Mouse (Mus musculus): ENCODE data around the gene Nexn. TPM values are rescaled to one million over a fixed set of nuclear protein-coding genes. Genes with fewer than 3 reads are reported as not detected.
A peak's percentile ranks its signal among the peaks of the same experiment; 100 is the strongest.
"Not testable (repeated sequence)": the region's sequence is repeated elsewhere in the genome, so short reads cannot be mapped to it uniquely, and the experiment has no call there.

Gene Nexn
- 1 to 10 TPM; 1.3 to 5.6 (median 2.8) TPM for polyA plus RNA-seq (2017; shearing (Covaris generic))

DNA sequence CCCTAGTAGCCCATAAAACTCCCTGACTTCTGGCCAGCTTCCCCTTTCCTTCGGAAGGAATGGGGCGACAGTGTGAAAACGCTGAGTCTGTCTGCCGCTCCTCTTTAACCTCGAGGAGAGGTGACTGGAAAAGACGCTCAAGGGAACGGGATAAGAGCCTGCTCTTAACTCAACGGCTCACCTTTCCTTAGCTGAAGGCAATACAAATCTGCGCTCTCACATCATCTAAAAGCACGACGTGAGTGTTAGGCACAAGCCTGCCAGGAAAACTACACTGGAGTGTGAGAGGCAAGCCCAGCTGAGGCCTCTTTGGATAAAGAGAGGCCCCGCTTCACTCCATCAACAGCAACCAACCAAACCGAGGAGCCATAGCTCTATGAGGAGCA is at the start of gene Nexn:
Gene Nexn, minus strand, starts transcription at position 315 of the 386 bp plus-strand sequence.
- no peak for ATAC-seq

DNA sequence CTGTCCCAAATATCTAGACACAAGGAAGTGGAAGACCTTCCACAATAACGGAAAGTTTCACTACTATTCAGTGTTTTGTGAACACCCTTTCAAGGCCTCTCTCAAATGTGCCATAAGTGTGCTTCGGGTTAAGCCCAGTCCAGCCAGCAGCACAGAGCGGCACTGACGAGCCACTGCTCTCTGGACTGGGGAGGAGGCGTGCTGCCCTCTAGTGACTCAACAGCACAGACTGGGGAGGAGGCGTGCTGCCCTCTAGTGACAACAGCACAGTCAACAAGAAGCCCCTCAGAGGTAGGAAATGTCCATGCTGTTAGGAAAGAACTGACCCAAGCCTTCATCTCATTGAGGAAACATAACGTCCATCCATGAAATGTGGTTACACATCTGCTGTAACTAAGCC is 49.5 kb upstream of the Nexn start:
- peak; percentile 100 for ATAC-seq

DNA sequence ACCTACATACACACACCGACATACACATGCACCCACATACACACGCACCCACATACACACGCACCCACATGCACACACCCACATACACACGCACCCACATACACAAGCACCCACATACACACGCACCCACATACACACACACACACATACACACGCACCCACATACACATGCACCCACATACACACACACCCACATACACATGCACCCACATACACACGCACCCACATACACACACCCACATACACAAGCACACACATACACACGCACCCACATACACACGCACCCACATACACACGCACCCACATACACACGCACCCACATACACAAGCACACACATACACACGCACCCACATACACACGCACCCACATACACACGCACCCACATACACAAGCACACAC is 48.5 kb upstream of the Nexn start:
- not testable (repeated sequence) for ATAC-seq

DNA sequence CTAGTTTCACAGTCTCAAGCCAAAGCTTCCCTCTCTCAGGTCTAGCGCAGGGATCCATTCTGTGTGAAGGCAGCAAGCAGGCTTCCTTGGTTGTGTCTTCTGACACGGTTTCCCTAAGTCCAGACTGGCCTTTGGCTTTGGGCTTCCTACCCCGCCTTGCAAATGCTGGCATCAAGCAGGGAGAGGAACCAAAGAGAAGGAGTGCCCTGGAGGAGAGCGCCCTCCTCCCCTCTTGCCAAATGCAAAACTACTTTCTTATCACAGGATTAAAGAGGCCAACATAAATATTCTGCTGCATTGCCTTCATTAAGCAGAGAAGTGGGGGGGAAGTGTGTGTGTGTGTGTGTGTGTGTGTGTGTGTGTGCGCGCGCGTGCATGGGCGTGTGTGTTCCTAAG is 43.1 kb upstream of the Nexn start:
- ATAC-seq: no peak

DNA sequence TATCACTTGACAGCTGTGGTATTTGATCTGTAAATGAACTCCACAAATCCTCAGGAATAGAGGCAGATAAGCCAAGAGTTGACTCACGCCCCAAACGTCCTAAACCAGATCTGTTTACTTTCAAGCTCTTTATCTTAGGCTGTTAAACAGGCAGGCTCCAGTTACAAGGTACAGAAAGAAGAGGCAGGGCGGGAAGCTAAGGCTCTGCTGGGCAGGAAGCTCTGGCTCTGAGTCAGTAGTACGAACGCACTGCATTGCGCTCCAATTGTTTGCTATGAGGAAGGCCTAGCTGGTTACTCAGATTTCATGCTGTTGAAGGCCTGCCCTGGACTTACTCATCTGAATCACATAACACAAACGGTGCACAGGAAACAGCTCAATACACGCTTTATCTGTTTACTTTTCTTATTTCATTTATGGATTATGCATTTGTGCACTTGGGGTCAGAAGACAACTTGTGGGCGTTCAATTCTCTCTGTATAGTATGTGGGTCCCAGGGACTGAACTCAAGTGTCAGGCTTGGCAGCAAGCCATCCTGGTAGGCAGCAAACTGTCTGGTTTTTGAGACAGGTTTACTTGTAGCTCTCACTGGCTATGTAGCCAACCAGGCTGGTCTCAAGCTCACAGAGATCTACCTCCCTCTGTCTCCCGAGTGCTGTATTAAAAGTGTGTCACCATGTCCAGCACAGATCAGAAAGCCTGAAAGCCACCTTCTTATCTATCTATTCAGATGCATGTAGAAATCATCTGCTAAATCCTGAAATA is 42.5 kb upstream of the Nexn start:
- no peak for ATAC-seq

DNA sequence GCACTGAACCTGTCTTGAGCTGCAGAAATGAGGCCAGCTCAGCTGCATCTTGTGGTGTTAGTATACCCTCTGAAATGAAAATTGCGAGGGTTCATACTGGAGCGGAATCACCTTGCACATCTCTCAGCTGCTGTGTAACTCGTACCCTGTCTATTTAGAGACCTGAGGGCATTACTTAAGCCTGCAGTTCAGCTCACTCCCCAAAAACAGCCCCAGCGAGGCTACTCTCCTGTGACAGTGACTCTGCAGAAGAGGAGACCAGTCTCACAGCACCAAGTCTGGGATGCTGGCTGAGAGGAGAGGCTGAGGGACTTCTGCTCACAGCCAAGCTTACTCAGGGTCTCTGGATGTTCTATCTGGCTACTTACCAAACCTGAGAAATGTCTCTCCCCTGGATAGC is 39.8 kb upstream of the Nexn start:
- no peak for ATAC-seq

DNA sequence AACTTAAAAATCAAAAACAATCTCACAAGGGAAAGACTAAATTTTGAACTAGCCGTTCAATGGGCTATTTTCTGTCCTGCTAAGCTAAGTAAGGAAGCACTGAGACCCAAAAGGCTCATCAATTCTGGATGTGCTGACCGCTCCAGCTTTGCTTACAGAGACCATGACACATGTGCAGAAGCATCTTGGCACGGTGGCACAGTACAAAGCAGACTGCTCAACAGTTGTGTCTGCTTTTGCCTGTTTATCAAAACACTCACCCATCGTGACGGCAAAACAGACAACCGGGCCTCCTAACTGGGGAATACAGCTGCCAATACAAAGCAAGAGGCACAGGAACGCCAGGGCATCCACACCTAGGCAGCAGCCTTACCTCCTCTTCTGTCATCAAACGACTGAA is 38.9 kb upstream of the Nexn start:
- no peak for ATAC-seq

DNA sequence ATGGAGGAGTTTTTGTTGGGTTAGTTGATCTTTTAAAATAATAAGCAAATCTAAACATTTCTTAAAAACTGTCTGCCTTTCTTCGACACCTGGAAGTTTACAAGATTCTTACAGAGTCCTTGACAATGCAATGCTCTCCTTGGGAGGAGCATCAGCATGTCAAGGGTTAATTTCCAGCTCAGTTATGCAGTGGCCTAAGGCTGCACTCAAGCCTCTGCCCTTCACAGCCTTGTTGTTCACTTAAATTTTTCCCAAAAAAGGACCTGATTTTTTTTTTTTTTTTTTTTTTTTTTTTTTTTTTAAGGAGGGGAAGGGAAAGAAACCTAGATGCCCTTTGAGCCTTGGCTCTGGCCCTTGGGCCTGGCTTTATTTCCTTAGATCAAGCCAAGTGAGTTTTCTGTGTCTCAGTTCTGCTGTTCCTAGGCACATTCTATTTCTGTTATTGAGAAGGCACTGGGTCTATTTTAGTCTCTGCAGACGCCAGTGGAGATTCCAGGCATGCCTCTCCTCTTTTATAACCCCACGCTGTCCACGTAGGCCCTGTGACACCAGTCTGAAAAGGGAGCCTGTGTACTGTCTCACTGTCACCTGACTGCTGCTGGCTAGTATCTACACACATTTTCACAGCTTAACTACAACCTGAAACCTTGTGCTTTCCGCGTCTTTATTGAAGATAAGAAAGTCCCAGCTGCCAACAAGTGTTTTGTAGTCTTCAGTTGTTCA is 38.1 kb upstream of the Nexn start:
- no peak for ATAC-seq

DNA sequence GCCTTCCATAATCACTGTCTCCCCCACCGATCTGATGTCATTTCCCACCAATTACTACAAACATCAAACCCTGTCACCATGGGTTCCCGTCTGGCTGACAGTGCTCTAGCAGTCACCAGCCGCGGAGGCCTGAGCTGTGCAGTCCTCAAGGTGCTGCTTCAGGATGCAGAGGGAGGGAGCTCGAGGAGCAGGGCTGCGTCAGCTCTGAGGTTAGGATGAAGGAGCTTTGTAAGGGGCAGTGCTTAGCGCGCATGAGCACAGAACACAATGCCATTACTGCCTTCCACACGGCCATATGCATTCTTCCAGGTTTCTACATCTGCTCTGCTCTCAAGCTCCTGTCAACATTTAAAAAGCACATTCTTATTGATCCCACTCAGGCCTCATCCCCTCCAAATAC is 36.8 kb upstream of the Nexn start:
- no peak for ATAC-seq

DNA sequence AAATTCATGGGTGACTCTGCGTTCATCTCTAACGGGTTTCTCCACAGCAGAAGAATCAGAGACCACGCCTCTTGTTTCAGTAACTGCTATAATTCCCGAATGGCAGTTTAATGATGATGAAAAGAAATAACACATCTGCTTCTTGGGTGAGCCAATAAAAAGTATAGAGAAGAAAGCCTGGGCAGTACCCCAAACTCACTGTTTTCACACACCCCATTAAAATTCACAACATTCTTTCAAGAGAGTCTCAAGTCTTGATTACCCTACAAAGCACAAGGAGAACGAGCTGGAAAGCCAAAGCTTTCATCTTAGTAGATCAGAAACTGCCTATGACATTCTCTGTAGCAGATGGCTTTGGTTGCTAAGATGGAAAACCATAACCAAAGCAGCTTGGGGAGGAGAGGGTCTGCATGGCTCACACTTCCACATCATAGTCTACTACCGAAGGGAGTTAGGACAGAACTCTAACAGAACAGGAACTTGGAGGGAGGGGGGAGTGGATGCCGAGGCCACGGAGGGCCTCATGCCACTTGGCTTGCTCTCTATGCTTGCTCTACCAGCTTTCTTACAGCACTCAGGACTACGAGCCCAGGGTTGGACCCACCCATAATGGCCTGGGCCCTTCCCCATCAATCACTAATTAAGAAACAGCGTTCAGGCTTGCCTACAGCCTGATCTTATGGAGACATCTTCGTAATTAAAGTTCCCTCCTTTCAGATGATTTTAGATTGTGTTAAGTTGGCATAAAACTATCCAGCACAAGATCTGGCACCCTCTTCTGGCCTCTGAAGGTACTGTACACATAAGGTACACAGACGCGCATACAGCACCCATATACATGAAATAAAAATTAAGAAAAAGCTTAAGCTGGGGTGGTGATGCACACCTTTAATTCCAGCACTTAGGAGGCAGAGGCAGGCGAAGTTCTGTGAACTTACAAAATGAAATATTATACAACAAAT is 34.5 kb upstream of the Nexn start:
- ATAC-seq: no peak

DNA sequence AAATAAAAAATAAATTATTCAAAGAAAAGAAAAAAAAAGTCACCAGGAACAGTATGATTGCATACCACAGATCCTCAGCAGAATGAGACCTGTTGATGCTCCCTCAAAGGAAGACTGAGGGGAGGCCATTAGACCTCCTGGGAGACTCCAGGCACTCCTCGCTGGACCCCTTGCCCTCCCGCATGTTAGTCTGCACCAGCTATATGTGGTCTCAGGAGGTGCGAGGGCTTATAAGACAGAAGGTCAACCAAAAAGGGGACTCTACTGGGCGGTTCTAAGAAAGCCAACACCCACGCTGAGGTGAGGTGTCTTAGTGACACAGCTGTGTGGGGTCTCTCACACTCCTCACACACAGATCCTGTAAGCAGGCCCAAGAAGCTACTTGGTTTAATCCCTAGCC is 29.7 kb upstream of the Nexn start:
- ATAC-seq: no peak

DNA sequence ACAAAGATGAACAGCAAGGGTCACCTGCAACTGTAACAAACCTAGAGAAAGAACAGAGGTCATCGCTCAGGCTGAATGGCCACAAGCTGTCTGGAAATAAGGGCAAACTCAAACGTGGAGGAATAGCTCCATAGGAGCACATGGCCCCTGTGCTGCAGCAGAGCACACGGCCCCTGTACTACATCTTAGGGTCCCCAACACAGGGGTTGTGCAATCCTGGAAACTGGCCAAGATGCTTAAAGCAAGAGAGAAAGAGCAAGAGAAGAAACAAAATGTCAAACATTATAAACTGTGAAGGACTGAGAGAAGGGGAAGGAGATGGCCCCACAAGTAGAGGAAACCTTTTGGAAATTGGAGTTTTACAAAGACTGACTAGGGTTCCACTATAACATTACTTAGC is 28.2 kb upstream of the Nexn start:
- ATAC-seq: no peak

DNA sequence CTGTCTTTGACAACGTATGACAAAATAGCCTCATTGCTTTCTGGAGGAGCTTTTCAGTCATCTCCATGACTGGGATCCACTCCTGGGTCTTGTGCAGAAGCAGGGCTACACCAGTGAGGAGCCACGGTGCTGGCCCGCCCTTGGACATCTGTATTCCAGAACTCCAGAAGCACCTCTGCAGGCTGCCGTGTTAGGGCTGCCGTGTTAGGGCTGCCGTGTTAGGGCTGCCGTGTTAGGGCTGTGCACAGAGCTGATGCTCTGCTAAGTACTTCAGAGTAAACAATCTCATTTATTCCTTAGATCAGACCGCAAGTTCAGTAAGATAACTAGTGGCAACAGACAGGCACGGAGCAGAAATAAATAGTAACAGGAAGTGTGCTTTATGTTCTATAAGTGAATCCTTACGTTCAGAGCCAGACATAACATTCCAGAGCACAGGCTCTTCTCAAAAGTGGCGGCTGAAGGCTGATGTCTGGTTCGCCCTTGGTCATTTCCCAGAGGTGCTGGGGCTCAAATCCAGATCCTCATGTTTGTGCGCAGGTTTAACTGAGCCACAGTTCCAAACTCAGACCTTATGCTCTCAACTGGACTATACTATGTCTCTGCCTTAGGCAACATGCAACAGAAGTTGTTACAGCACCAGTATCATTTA is 27.5 kb upstream of the Nexn start:
- no peak for ATAC-seq

DNA sequence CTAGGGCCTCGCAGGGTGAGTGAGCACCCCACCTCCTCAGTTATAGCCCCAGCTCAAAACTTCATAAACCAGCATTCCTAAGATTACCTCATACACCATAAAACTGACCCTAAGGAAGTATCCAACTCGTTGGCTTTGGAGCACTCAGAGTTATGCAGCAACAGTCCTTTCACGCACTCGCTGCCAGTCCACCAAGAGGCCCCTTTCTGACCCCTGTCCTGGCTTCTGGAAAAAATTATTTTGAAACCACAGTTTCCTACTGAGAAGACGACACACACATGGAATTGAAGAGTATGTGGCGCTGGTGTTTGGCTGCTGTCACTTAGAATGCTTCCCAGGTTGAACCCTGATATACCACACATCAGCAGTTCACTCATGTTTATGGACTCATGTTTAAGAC is 25.7 kb upstream of the Nexn start:
- no peak for ATAC-seq

DNA sequence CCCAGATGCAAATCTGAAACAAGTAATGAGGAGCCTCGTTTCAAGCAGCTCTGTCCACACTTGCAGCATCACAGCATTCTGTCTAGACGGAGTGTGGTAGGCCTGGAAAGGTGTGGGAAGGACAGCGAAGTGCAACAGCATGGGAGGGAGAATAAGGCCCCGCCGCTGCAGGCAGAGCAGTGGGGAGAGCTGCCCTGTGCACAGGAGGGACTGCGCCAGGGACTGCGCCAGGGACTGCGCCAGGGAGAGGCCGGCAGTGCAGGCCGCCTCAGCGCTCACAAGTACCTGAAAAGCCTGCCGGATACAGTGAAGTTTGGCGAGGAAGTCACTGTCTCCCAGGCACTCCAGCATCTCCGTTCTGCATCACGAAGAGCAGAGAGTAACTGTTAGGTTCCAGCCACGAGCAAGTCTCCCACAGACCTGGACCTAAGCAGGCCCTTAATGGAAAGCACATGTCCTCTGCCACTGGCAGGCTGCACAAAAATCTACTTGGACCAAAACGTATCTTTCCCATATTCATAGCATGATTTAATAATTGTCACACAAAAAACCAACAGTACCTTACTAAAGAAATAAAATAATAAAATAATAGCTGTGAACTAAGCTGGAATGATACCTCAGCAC is 24.1 kb upstream of the Nexn start:
- no peak for ATAC-seq

DNA sequence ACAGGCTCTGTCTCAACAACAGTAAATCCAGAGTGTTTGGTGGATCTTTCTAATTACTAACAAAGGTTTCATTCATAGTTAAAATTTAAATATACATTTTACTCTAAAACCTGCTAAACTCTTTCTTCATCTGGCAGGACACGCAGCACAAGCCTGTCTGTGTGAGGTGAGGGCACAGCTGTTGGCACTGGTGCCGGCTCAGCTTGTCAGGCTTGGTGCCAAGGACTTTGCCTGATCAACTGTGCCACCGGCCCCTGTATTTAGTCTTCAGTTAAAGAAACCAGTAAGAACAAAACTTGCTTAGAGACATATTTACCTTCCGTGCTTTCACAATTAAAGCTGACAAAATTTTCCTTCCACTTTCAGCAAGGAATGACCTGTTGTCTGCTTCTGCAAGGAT is 22.6 kb upstream of the Nexn start:
- no peak for ATAC-seq

DNA sequence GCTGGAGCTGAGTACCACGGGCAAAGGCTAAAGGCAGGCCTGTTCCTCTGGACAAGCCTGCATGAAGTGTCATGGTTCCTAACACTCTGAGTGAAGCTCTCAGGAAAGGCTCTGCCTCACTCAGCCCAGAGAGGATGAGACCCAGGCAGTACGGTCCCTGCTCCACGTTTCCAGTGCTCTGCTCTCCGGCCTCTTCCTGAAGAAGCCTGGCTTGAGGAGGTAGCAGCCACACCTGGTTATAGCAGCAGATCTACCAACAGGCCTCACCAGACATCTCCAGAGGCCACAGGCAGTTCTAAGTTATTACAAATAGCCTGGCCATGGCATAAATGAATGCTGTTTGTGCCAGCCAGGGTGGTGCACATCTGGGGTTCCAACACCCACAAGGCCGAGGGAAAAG is 22.1 kb upstream of the Nexn start:
- ATAC-seq: no peak

DNA sequence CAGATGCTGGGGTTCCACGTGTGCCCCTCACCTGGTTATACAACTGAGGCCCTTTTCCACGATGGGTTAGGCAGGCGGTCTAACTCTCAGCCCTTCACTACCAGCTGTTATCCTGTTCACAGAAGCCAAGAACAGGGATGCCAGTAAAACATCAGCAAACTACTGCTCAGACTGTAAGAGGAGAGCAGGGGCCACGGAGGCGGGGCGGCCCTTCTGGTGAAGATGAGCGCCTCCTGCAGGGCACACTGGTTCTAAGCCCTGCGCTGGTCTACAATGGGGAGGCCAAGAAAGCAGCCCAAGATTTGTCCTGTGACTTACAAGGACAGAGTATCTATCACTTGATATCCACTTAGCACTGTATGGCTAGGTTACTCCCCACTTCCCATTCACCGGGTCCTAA is 21.7 kb upstream of the Nexn start:
- ATAC-seq: no peak

DNA sequence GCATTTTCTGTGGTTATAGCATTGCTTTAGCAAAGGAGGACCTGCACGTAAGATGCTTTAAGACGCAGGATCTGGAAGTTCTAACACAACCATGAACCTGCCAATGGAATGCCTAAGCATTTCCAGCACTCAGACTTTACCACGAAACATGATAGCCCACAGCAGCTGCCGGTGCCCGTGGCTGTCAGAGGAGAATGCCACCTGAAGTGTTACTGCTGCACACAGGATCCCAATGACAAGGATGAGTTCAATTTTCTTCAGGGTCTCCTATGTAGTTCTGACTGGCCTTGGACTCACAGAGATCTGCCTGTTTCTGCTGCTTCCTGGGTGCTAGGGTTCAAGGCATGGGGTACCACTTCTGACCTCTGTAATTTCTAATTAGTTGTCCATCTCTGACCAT is 18.6 kb upstream of the Nexn start:
- ATAC-seq: no peak

DNA sequence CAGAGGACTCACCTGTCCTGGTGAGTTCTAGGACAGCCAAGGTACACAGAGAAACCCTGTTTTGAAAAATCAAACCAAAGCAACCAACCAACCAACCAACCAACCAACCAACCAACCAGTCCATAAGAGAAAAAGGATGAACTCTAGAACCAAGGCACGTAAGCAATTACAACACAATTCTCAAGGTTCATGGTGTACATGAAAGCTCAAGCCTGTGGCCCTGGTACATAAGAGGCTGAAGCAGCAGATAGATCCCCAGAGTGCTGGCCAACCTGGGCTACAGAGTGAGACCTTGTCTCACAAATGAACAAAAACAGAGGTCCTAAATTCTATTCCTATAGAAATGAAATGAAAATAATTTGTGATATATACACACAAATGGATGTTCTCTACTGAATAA is 18.2 kb upstream of the Nexn start:
- no peak for ATAC-seq

DNA sequence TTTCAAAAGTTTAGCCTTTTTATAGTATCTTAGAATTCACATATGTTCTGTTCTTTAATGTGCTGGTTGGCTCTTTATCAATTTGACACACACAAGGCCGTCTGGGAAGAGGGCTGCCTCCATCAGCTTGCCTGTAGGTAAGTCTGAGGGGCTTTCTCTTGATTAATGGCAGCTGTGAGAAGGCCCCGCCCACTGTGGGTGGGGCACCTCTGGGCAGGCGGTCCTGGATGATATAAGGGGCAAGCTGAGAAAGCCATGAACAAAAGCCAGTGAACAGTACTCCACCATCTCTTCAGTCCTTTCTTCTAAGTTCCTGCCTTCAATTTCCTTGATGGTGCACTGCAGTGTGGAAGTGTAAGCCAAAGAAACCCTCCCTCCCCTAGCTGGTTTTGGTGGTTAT is 16.0 kb upstream of the Nexn start:
- no peak for ATAC-seq

DNA sequence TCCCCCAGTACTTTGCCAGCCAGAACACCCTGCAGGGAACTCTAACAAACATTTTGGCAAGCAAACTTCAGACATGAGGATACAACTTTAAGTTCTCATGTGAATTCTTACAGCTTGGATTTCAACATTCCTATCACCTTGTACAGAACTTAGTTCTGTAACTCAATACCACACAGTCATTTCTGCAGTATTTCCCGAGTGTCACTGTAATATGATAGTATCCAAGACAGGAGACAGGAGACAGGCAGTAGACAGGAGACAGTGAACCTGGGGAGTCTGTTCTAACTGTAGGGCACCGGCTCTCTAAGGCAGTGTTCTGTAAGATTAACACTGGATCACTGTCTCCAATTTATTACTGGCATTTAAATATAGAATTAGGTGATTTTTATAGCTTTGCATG is 12.3 kb upstream of the Nexn start:
- no peak for ATAC-seq

Data from inflammation-experienced regulatory T-cells, adult 6 months (primary cell).